Mouse (Mus musculus): ENCODE results near the gene Sbf2. TPM values are rescaled to one million over a fixed set of nuclear protein-coding genes. Genes with fewer than 3 reads are reported as not detected.
A peak's percentile ranks its signal among the peaks of the same experiment; 100 is the strongest.

Gene Sbf2
- total and polyA plus RNA-seq, 3 experiments: 1.3 to 4.4 TPM; not detected in 1

GRCm38 (mm10) chr7:110619086-110619611 lies 4.4 kb upstream of the Sbf2 start (continued):
- TF ChIP-seq CHD1 (IDR thresholded peaks at IDR 0.05; ENCODE audit: low read depth, low read length) (no peak), MYC (IDR thresholded peaks at IDR 0.05; ENCODE audit: low read depth, low read length) (no peak), ZMIZ1 (IDR thresholded peaks at IDR 0.05; ENCODE audit: low read depth, low read length) (no peak), E2F4 (IDR thresholded peaks at IDR 0.05; ENCODE audit: borderline replicate concordance, low read depth, low read length) (no peak), USF2 (IDR thresholded peaks at IDR 0.05; ENCODE audit: borderline replicate concordance in 1 of 2, insufficient read depth in 1 of 2, low read depth in 1 of 2, low read length in 2 of 2) (no peak), POLR2AphosphoS2 (IDR thresholded peaks at IDR 0.05; ENCODE audit: low read length) (no peak), BHLHE40 (IDR thresholded peaks at IDR 0.05; ENCODE audit: borderline replicate concordance, low read depth, low read length) (peak; percentile 41; the same call in 1 of the 2 replicates), NRF1 (IDR thresholded peaks at IDR 0.05; ENCODE audit: insufficient read depth, low read depth, low read length, poor library complexity, severe bottlenecking) (no peak), TCF12 (IDR thresholded peaks at IDR 0.05; ENCODE audit: low read depth, low read length) (peak; percentile 93), TBP (IDR thresholded peaks at IDR 0.05; ENCODE audit: low read depth, low read length) (no peak), ELF1 (IDR thresholded peaks at IDR 0.05; ENCODE audit: low read depth, low read length) (no peak), JUND (IDR thresholded peaks at IDR 0.05; ENCODE audit: low read depth, low read length) (no peak), MAX (IDR thresholded peaks at IDR 0.05; ENCODE audit: low read length) (peak; percentile 17; the same call in 1 of the 2 replicates), POLR2A (IDR thresholded peaks at IDR 0.05; ENCODE audit: control insufficient read depth in 1 of 2, insufficient read depth in 1 of 2, low read depth in 1 of 2, low read length in 2 of 2, poor library complexity in 1 of 2) (no peak), KAT2A (conservative IDR thresholded peaks at IDR 0.05; ENCODE audit: low read depth, low read length) (no peak), TAL1 (IDR thresholded peaks at IDR 0.05; ENCODE audit: low read length) (peak; percentile 95)

- Histone ChIP-seq H3K27me3 (ENCODE audit: control insufficient read depth in 1 of 2, insufficient read depth in 2 of 2, low read length in 2 of 2) (peaks cover under 1 to 1% of the 10 kb centered on the region in 2 experiments; a peak in 2 of 4 replicates), H3K4me1 (ENCODE audit: control insufficient read depth in 1 of 2, insufficient read depth in 2 of 2, low read length in 2 of 2) (no peaks in the 10 kb centered on the region; a peak in 1 of 4 replicates), H3K4me3 (ENCODE audit: control insufficient read depth in 1 of 2, insufficient read depth in 1 of 2, low read depth in 2 of 2, low read length in 2 of 2) (no peak overlapping the region), H3K36me3 (ENCODE audit: control insufficient read depth in 1 of 2, insufficient read depth in 2 of 2, low read length in 2 of 2) (peaks cover 0 to 3% of the 10 kb centered on the region in 2 experiments; a peak in 1 of 4 replicates), H3K9ac (ENCODE audit: control insufficient read depth, low read depth, low read length, poor library complexity, severe bottlenecking) (no peak overlapping the region), H3K79me2 (ENCODE audit: control insufficient read depth, insufficient read depth, low read length, poor library complexity) (no peaks in the 10 kb centered on the region; the same call in 1 of the 2 replicates), H3K9me3 (replicated peaks; ENCODE audit: insufficient read depth, low read length) (no peaks in the 10 kb centered on the region), H3K27ac (ENCODE audit: control insufficient read depth, low read depth, low read length) (no peak overlapping the region)
- no peak for DNase-seq (ENCODE audit: low read depth, low spot score)
- TF ChIP-seq USF1 (IDR thresholded peaks at IDR 0.05; ENCODE audit: low read depth, low read length) (no peak), ZMIZ1 (IDR thresholded peaks at IDR 0.05; ENCODE audit: low read depth, low read length) (no peak), RAD21 (IDR thresholded peaks at IDR 0.05; ENCODE audit: low read depth, low read length) (no peak), MAZ (IDR thresholded peaks at IDR 0.05; ENCODE audit: low read depth, low read length) (no peak)
Measured at GRCm38 (mm10) chr7:110615792-110616191, 1.1 kb upstream of the Sbf2 start.
